ENCODE assay signal across 7 mouse cellular contexts in genomic region chr19:47301303-47302190, GRCm38 (mm10).
DNase-seq lines count a peak whose midpoint lies in the region; ATAC-seq and TF ChIP-seq lines count a peak whose summit lies in the region.

No protein-coding gene starts in this region.

- 6% methylated on average over 19 of the region's 19 CpGs for WGBS in forebrain, postnatal 0 days

- peaks cover 12% of the 10 kb centered on the region for H3K4me1 ChIP-seq in forebrain, postnatal 0 days (ENCODE audit: insufficient read depth)

- no peak for TF ChIP-seq CTCF in forebrain, postnatal 0 days (IDR thresholded peaks at IDR 0.05; ENCODE audit: low read depth)

- no peaks in the 10 kb centered on the region for H3K27me3 ChIP-seq in forebrain, postnatal 0 days (ENCODE audit: insufficient read depth, low read length)

- DNase-seq in right cerebral cortex, postnatal 4 days: peak; percentile 42
- no peak for DNase-seq in right cerebral cortex, postnatal 14 days
- DNase-seq in forebrain, postnatal 0 days: peak; percentile 48
- peak; percentile 66 to 87 for DNase-seq in lung, postnatal 4 days
- no peak for DNase-seq in urinary bladder, postnatal 36 days (ENCODE audit: low spot score in 2 of 2)
- DNase-seq in left cerebral cortex, adult 18-20 months (ENCODE audit: low spot score in 2 of 2): no peak
- no peak for DNase-seq in layer of hippocampus, adult 18-20 months (ENCODE audit: low spot score in 2 of 2)

- H3K4me3 ChIP-seq in forebrain, postnatal 0 days (ENCODE audit: low read depth, low read length): no peak overlapping the region

- ATAC-seq in forebrain, postnatal 0 days: peak; percentile 81

- H3K9ac ChIP-seq in forebrain, postnatal 0 days: peak overlapping the region; percentile 1; the same call in 1 of the 2 replicates

- no peaks in the 10 kb centered on the region for H3K9me3 ChIP-seq in forebrain, postnatal 0 days (ENCODE audit: low read length)

- no peak overlapping the region for H3K27ac ChIP-seq in forebrain, postnatal 0 days (ENCODE audit: low read depth, low read length)

- H3K4me2 ChIP-seq in forebrain, postnatal 0 days (ENCODE audit: low read depth): no peak overlapping the region

- H3K36me3 ChIP-seq in forebrain, postnatal 0 days (ENCODE audit: insufficient read depth): no peaks in the 10 kb centered on the region

Comparison
In these comparisons a context has a peak if more than half of its experiments do, and no peak if none do; other contexts are left out.
1. DNase-seq: peak in right cerebral cortex, postnatal 4 days (single experiment), forebrain, postnatal 0 days (single experiment) and lung, postnatal 4 days (2 of 2); none in right cerebral cortex, postnatal 14 days (single experiment), urinary bladder, postnatal 36 days (0 of 2), left cerebral cortex, adult 18-20 months (0 of 2) and layer of hippocampus, adult 18-20 months (0 of 2).